Mouse (Mus musculus): Measurements from ENCODE around the gene Iqgap1. TPM values are rescaled to one million over a fixed set of nuclear protein-coding genes. Genes with fewer than 3 reads are reported as not detected.

The Iqgap1 gene
- total RNA-seq, 2 experiments from 2014 or later: 30.9 to 34.0 TPM

GRCm38 (mm10) chr7:80697859-80698258, 127.9 kb downstream of the Iqgap1 start:
- intact Hi-C loops (cut with DNase I): loop anchor here (10.0 kb wide), 1 partner anchor 313 kb away; the partner anchor contains the start of gene Fes
- DNase-seq (ENCODE audit: extremely low spot score in 1 of 2, low spot score in 2 of 2): no peak

- DNase-seq (ENCODE audit: extremely low spot score in 1 of 2, low spot score in 2 of 2): no peak
- intact Hi-C loops (cut with DNase I): loop anchor here (10.0 kb wide), 1 partner anchor 312 kb away; the partner anchor contains the start of gene Fes
Observed at GRCm38 (mm10) chr7:80696903-80697302, 128.9 kb downstream of the Iqgap1 start.

GRCm38 (mm10) chr7:80696334-80696733, 129.4 kb downstream of the Iqgap1 start:
- no peak for DNase-seq (ENCODE audit: extremely low spot score in 1 of 2, low spot score in 2 of 2)
- intact Hi-C loops (cut with DNase I): loop anchor here (10.0 kb wide), 1 partner anchor 312 kb away; the partner anchor contains the start of gene Fes

GRCm38 (mm10) chr7:80692472-80692871, 133.3 kb downstream of the Iqgap1 start:
- intact Hi-C loops (cut with DNase I): loop anchor here (10.0 kb wide), 1 partner anchor 308 kb away; the partner anchor contains the start of gene Fes
- no peak for DNase-seq (ENCODE audit: extremely low spot score in 1 of 2, low spot score in 2 of 2)

GRCm38 (mm10) chr7:80691131-80691530, 134.6 kb downstream of the Iqgap1 start:
- peak in 1 of 2 experiments; percentile 61 for DNase-seq (ENCODE audit: extremely low spot score in 1 of 2, low spot score in 2 of 2)
- intact Hi-C loops (cut with DNase I): loop anchor here (10.0 kb wide), 1 partner anchor 306 kb away; the partner anchor contains the start of gene Fes

GRCm38 (mm10) chr7:80689221-80689591, 136.6 kb downstream of the Iqgap1 start:
- DNase-seq (ENCODE audit: extremely low spot score in 1 of 2, low spot score in 2 of 2): no peak
- intact Hi-C loops (cut with DNase I): loop anchor here (5.0 kb wide), 2 partner anchors 42 to 77 kb away; no protein-coding TSS in a partner anchor

- intact Hi-C loops (cut with DNase I): loop anchor here (5.0 kb wide), 2 partner anchors 41 to 76 kb away; no protein-coding TSS in a partner anchor
- peak; percentile 30 to 76 for DNase-seq (ENCODE audit: extremely low spot score in 1 of 2, low spot score in 2 of 2)
Observed at GRCm38 (mm10) chr7:80688556-80689220, 137.1 kb downstream of the Iqgap1 start, which contains the start of gene Crtc3. Gene Crtc3 (minus strand): TSS chr7:80688877.

GRCm38 (mm10) chr7:80687721-80688555, 137.8 kb downstream of the Iqgap1 start:
- DNase-seq (ENCODE audit: extremely low spot score in 1 of 2, low spot score in 2 of 2): peak; percentile 42 to 77
- intact Hi-C loops (cut with DNase I): loop anchor here (5.0 kb wide), 2 partner anchors 41 to 76 kb away; no protein-coding TSS in a partner anchor

- intact Hi-C loops (cut with DNase I): loop anchor here (5.0 kb wide), 2 partner anchors 38 to 73 kb away; no protein-coding TSS in a partner anchor
- no peak for DNase-seq (ENCODE audit: extremely low spot score in 1 of 2, low spot score in 2 of 2)
Observed at GRCm38 (mm10) chr7:80685639-80686038, 140.1 kb downstream of the Iqgap1 start.

GRCm38 (mm10) chr7:80682630-80683029, 143.1 kb downstream of the Iqgap1 start:
- intact Hi-C loops (cut with DNase I): no loop called here
- DNase-seq (ENCODE audit: extremely low spot score in 1 of 2, low spot score in 2 of 2): no peak

GRCm38 (mm10) chr7:80680218-80680847, 145.4 kb downstream of the Iqgap1 start:
- no peak for DNase-seq (ENCODE audit: extremely low spot score in 1 of 2, low spot score in 2 of 2)
- intact Hi-C loops (cut with DNase I): no loop called here

- no peak for DNase-seq (ENCODE audit: extremely low spot score in 1 of 2, low spot score in 2 of 2)
- intact Hi-C loops (cut with DNase I): no loop called here
Observed at GRCm38 (mm10) chr7:80672323-80672722, 153.5 kb downstream of the Iqgap1 start.

- DNase-seq (ENCODE audit: extremely low spot score in 1 of 2, low spot score in 2 of 2): no peak
- intact Hi-C loops (cut with DNase I): no loop called here
Observed at GRCm38 (mm10) chr7:80670889-80671288, 154.9 kb downstream of the Iqgap1 start.

GRCm38 (mm10) chr7:80667190-80667589, 158.6 kb downstream of the Iqgap1 start:
- intact Hi-C loops (cut with DNase I): no loop called here
- DNase-seq (ENCODE audit: extremely low spot score in 1 of 2, low spot score in 2 of 2): no peak

- DNase-seq (ENCODE audit: extremely low spot score in 1 of 2, low spot score in 2 of 2): no peak
- intact Hi-C loops (cut with DNase I): no loop called here
Observed at GRCm38 (mm10) chr7:80666198-80666915, 159.4 kb downstream of the Iqgap1 start.
